Mouse (Mus musculus): ENCODE measurements at regions not wholly inside any gene's neighbourhood (a gene's known extent, or its start where the extent isn't known, plus 50 kb on each side); places are given as distances from the start of the nearest gene placed in this dataset.

- TF ChIP-seq MYOG (IDR thresholded peaks at IDR 0.05; ENCODE audit: control insufficient read depth, extremely low read depth, insufficient read length) (no peak), FOSL1 (IDR thresholded peaks at IDR 0.05; ENCODE audit: insufficient read depth, low read length, poor library complexity, severe bottlenecking) (peak; percentile 68), CTCF (IDR thresholded peaks at IDR 0.05; ENCODE audit: control insufficient read depth, insufficient read depth, insufficient read length) (no peak), MYOD1 (IDR thresholded peaks at IDR 0.05; ENCODE audit: control insufficient read depth, insufficient read length, low read depth) (peak; percentile 2), USF1 (IDR thresholded peaks at IDR 0.05; ENCODE audit: low read depth) (no peak), CEBPB (IDR thresholded peaks at IDR 0.05; ENCODE audit: low read depth) (no peak)
These were observed 164.3 kb upstream of the Dmrta1 start for GRCm38 (mm10) chr4:89514981-89515380.

Measured in C2C12 (cell line).